Mouse (Mus musculus): ENCODE results near the gene Lcorl. TPM values are rescaled to one million over a fixed set of nuclear protein-coding genes. Genes with fewer than 3 reads are reported as not detected.

Gene Lcorl
- polyA plus RNA-seq, 1 experiment: 1.9 TPM

DNA sequence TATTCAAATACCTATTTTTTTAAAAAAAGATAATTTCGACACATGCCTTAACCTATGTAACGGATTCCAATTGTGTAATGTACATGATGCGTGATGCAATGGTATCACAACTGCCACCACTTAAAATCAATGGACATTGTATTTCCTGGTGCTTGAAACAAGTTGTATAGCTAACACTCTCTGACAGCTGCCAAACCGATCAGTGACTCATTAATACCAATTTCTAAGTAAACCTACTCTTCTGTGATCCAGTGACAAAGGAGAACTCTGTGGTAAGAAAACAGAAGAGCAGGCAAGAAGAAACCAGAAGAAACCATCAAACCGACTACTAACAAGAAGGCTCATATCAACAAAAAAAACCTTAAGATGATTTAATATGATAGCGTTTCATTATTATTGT is 12.7 kb downstream of the Lcorl start:
- TF ChIP-seq CTCF (IDR thresholded peaks at IDR 0.05; ENCODE audit: borderline replicate concordance, control insufficient read depth, extremely low read depth, insufficient read depth, low read length, poor library complexity): no peak
- TF ChIP-seq POLR2A (IDR thresholded peaks at IDR 0.05; ENCODE audit: control insufficient read depth, extremely low read depth, insufficient read depth, low read length, poor library complexity): no peak
- no peak for DNase-seq
- H3K27me3 ChIP-seq (ENCODE audit: control insufficient read depth, insufficient read depth, low read length): no peaks in the 10 kb centered on the region
- no peaks in the 10 kb centered on the region for H3K4me1 ChIP-seq (replicated peaks; ENCODE audit: control insufficient read depth, insufficient read depth, low read length)
- H3K36me3 ChIP-seq (ENCODE audit: control insufficient read depth, insufficient read depth, low read length): no peaks in the 10 kb centered on the region
- 94% methylated on average over 6 of the region's 6 CpGs for WGBS
- H3K4me3 ChIP-seq (ENCODE audit: control insufficient read depth, insufficient read depth, low read length): no peak overlapping the region
- no peak overlapping the region for H3K27ac ChIP-seq (ENCODE audit: control insufficient read depth, insufficient read depth, low read length)

DNA sequence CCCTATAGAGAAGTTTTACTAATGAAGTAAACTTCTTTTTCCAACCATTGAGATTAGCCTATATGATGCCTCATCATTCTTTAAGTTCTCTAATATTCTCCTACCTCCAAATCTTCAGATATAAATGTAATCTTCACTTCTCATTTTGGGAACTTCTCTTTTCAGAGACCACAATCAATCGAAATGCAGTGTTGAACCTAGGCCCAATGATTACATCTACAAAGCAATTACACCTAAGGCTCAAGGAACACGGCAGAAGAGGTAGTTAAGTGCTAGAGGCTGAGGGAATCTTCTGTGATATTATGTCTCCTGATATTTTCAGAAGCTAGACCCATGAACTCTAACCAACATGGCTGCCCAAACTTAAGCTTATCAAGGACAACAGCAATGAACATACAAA is 22.3 kb downstream of the Lcorl start:
- Histone ChIP-seq H3K27me3 (ENCODE audit: control insufficient read depth, insufficient read depth, low read length) (no peaks in the 10 kb centered on the region), H3K36me3 (ENCODE audit: control insufficient read depth, insufficient read depth, low read length) (no peaks in the 10 kb centered on the region), H3K4me1 (replicated peaks; ENCODE audit: control insufficient read depth, insufficient read depth, low read length) (no peaks in the 10 kb centered on the region), H3K4me3 (ENCODE audit: control insufficient read depth, insufficient read depth, low read length) (no peak overlapping the region), H3K27ac (ENCODE audit: control insufficient read depth, insufficient read depth, low read length) (no peak overlapping the region)
- 72% methylated on average over 2 of the region's 2 CpGs for WGBS
- TF ChIP-seq CTCF (IDR thresholded peaks at IDR 0.05; ENCODE audit: borderline replicate concordance, control insufficient read depth, extremely low read depth, insufficient read depth, low read length, poor library complexity): no peak
- TF ChIP-seq POLR2A (IDR thresholded peaks at IDR 0.05; ENCODE audit: control insufficient read depth, extremely low read depth, insufficient read depth, low read length, poor library complexity): no peak
- no peak for DNase-seq

DNA sequence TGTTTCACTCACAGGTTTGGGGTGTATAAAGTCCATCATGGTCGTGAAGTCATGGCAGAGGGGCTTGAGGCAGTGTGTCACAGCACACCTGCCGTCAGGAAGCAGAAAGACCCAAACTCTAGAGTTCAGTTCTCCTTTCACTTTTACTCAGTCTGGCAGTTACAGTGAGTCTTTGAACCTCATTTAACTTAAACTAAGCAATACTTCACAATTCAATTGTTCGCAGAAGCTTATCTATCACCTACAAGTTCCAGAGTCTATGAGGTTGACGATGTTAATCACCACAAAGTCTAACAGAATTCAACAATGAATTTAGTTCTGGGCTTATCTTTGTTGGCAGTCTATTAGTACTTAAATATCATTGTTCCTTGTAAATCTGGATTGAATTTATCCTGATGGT is 45.9 kb downstream of the Lcorl start:
- no peak overlapping the region for H3K27ac ChIP-seq (ENCODE audit: control insufficient read depth, insufficient read depth, low read length)
- H3K27me3 ChIP-seq (ENCODE audit: control insufficient read depth, insufficient read depth, low read length): no peaks in the 10 kb centered on the region
- no peak for TF ChIP-seq CTCF (IDR thresholded peaks at IDR 0.05; ENCODE audit: borderline replicate concordance, control insufficient read depth, extremely low read depth, insufficient read depth, low read length, poor library complexity)
- WGBS: 96% methylated on average over 4 of the region's 4 CpGs
- DNase-seq: no peak
- H3K4me3 ChIP-seq (ENCODE audit: control insufficient read depth, insufficient read depth, low read length): no peak overlapping the region
- H3K36me3 ChIP-seq (ENCODE audit: control insufficient read depth, insufficient read depth, low read length): no peaks in the 10 kb centered on the region
- H3K4me1 ChIP-seq (replicated peaks; ENCODE audit: control insufficient read depth, insufficient read depth, low read length): no peaks in the 10 kb centered on the region

DNA sequence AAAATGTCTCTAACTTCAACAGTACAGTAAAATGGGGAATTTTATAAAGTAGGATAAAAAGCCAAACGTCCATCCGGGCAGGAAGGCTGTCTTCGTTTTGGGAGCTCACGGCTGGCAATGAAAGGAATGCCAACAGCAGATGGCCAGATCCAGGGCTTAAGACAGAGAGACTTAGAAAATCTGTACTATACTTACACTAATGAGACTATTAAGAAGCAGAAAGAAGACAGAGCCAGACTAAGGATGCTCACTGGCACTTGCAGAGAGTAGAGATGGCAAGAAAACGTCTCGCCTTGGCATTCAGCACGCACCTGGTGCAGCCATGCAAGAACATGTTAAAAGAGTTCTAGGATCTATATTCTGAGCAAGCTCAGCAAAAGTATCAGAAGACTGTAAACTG is 65.6 kb downstream of the Lcorl start:
- DNase-seq: no peak
- TF ChIP-seq CTCF (IDR thresholded peaks at IDR 0.05; ENCODE audit: borderline replicate concordance, control insufficient read depth, extremely low read depth, insufficient read depth, low read length, poor library complexity) (no peak), POLR2A (IDR thresholded peaks at IDR 0.05; ENCODE audit: control insufficient read depth, extremely low read depth, insufficient read depth, low read length, poor library complexity) (no peak)
- WGBS: 96% methylated on average over 7 of the region's 7 CpGs
- H3K27me3 ChIP-seq (ENCODE audit: control insufficient read depth, insufficient read depth, low read length): no peaks in the 10 kb centered on the region
- H3K4me3 ChIP-seq (ENCODE audit: control insufficient read depth, insufficient read depth, low read length): no peak overlapping the region
- H3K4me1 ChIP-seq (replicated peaks; ENCODE audit: control insufficient read depth, insufficient read depth, low read length): no peaks in the 10 kb centered on the region
- no peak overlapping the region for H3K27ac ChIP-seq (ENCODE audit: control insufficient read depth, insufficient read depth, low read length)
- no peaks in the 10 kb centered on the region for H3K36me3 ChIP-seq (ENCODE audit: control insufficient read depth, insufficient read depth, low read length)

DNA sequence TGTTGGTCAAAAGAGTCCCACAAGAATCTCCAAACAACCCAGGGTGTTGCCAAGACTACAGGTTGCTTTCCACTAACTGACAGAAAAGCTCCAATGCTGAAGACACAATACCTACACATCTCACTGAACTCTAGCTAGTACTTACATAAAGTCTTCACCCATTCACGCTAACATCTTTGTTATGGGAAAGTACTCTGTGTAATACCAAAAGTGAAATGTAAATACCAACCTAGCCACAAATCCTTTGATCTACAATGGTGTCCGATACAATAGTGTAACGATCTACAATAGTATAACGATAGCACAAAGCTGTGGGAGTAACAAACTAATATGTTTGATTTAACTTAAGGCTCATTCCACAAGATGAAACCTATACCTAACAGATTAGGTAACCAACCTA is 67.2 kb downstream of the Lcorl start:
- no peak for TF ChIP-seq CTCF (IDR thresholded peaks at IDR 0.05; ENCODE audit: borderline replicate concordance, control insufficient read depth, extremely low read depth, insufficient read depth, low read length, poor library complexity)
- Histone ChIP-seq H3K27ac (ENCODE audit: control insufficient read depth, insufficient read depth, low read length) (no peak overlapping the region), H3K27me3 (ENCODE audit: control insufficient read depth, insufficient read depth, low read length) (no peaks in the 10 kb centered on the region), H3K4me1 (replicated peaks; ENCODE audit: control insufficient read depth, insufficient read depth, low read length) (no peaks in the 10 kb centered on the region), H3K36me3 (ENCODE audit: control insufficient read depth, insufficient read depth, low read length) (no peaks in the 10 kb centered on the region), H3K4me3 (ENCODE audit: control insufficient read depth, insufficient read depth, low read length) (no peak overlapping the region)
- WGBS: 96% methylated on average over 4 of the region's 4 CpGs
- no peak for DNase-seq

DNA sequence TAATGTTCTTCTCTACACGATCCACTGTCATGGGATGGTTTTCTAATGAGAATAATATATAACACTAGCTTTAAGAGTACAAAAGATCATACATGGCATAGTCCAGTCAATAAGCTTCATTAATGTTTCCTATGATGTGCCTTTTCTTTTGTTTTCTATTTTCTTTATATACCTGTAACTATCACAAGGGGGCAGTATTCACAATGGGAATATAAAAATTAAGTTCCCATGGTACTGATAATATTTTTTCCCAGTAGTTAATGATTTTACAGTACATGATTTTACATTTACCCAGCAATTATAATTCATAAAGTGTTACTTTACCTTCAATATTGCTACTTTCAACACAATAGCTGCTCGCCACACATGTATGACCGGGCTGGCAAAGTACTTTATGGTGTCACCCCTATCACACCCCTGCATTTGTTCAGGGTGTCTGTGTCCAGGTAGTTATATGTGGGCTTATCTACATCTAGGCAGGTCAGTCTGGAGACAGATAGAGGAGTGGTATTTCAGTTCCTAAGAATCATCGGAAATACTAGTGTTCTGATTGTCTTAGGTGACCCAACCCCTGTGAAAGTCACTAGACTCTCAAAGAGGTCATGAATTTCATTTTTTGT is 99.8 kb downstream of the Lcorl start:
- Histone ChIP-seq H3K4me3 (ENCODE audit: control insufficient read depth, insufficient read depth, low read length) (no peak overlapping the region), H3K36me3 (ENCODE audit: control insufficient read depth, insufficient read depth, low read length) (no peaks in the 10 kb centered on the region), H3K4me1 (replicated peaks; ENCODE audit: control insufficient read depth, insufficient read depth, low read length) (no peaks in the 10 kb centered on the region), H3K27me3 (ENCODE audit: control insufficient read depth, insufficient read depth, low read length) (no peaks in the 10 kb centered on the region), H3K27ac (ENCODE audit: control insufficient read depth, insufficient read depth, low read length) (no peak overlapping the region)
- TF ChIP-seq POLR2A (IDR thresholded peaks at IDR 0.05; ENCODE audit: control insufficient read depth, extremely low read depth, insufficient read depth, low read length, poor library complexity) (no peak), CTCF (IDR thresholded peaks at IDR 0.05; ENCODE audit: borderline replicate concordance, control insufficient read depth, extremely low read depth, insufficient read depth, low read length, poor library complexity) (no peak)
- WGBS: 93% methylated on average over 4 of the region's 4 CpGs
- no peak for DNase-seq

DNA sequence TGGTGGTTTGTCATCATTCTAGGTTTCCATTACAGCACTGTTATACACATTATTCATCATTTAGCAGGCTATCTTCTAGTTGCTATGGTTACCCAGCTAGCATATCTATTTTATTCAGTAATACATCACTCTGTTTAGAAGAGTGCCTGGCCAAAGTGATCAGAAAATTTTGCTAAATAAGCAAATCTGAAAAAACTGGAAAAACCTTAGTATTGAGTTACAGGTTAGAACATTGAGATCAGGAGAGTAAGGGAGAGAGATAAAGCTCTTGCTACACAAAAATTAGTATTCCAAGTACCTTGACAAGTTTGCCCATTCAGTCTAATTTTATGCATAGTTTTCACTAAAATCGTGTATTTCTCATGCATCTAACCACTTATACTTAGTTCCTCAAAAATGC is 119.5 kb downstream of the Lcorl start:
- no peaks in the 10 kb centered on the region; the same call in 1 of the 2 replicates for H3K36me3 ChIP-seq (ENCODE audit: control insufficient read depth, insufficient read depth, low read length)
- no peak for DNase-seq
- no peaks in the 10 kb centered on the region for H3K27me3 ChIP-seq (ENCODE audit: control insufficient read depth, insufficient read depth, low read length)
- H3K4me1 ChIP-seq (replicated peaks; ENCODE audit: control insufficient read depth, insufficient read depth, low read length): no peaks in the 10 kb centered on the region
- H3K4me3 ChIP-seq (ENCODE audit: control insufficient read depth, insufficient read depth, low read length): no peak overlapping the region
- 89% methylated on average over 1 of the region's 1 CpGs for WGBS
- no peak for TF ChIP-seq CTCF (IDR thresholded peaks at IDR 0.05; ENCODE audit: borderline replicate concordance, control insufficient read depth, extremely low read depth, insufficient read depth, low read length, poor library complexity)
- TF ChIP-seq POLR2A (IDR thresholded peaks at IDR 0.05; ENCODE audit: control insufficient read depth, extremely low read depth, insufficient read depth, low read length, poor library complexity): no peak
- H3K27ac ChIP-seq (ENCODE audit: control insufficient read depth, insufficient read depth, low read length): no peak overlapping the region

Data from thymus, adult 2 months (tissue).